Mouse (Mus musculus) embryonic fibroblast, embryonic 13.5 days (primary cell): ENCODE results near the gene Trip13.

ENCODE experiments used
- CTCF ChIP-seq: IDR thresholded peaks from 2 replicates; pipeline ENCODE4 v1.5.1; 2011; ENCODE audit warnings: mild to moderate bottlenecking, control low read depth, low read length, moderate library complexity, borderline replicate concordance; ENCODE audit not compliant: insufficient read depth
- POLR2A ChIP-seq: IDR thresholded peaks from 2 replicates; pipeline ENCODE4 v1.6.1; 2011; ENCODE audit warnings: low read depth, mild to moderate bottlenecking, control low read depth, low read length, moderate library complexity

DNA sequence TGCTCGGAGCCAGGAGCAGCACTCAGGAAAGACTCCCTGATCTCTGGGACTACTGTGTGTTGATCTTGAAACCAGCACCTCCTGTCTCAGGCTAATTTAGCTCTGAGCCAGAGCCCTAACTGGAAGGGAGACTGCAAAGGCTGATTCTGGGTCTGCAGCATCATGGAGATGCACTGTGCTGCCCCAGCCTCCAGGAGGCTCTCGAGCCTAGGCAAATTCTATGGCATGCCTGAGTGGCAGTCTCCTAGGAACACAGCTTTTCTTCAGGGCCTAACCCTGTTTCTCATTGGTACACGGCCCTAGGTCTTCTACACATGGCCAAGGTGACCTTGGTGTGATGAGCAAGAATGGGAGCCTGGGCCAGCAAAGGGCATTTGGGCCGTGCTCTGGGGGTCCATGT, 23.6 kb upstream of the Trip13 start:
- TF ChIP-seq CTCF = no peak
- no peak for TF ChIP-seq POLR2A
